Mouse (Mus musculus) CH12.LX (cell line): ENCODE measurements at regions not wholly inside any gene's neighbourhood (a gene's known extent, or its start where the extent isn't known, plus 50 kb on each side); places are given as distances from the start of the nearest gene placed in this dataset.

ENCODE experiments used
- CHD2 ChIP-seq: IDR thresholded peaks from 2 replicates; pipeline ENCODE4 v1.6.1; 2011; ENCODE audit warnings: low read length, improper control_type of control experiment
- CTCF ChIP-seq, 2 experiments: IDR thresholded peaks in 1 of 2; conservative IDR thresholded peaks in 1 of 2; 2 replicates each; pipeline ENCODE4 v1.5.1; 2011 to 2012; ENCODE audit warnings: low read depth in 2 of 2, low read length in 2 of 2, improper control_type of control experiment in 1 of 2, inconsistent platforms in 1 of 2, mild to moderate bottlenecking in 1 of 2, moderate library complexity in 1 of 2
- E2F4 ChIP-seq: IDR thresholded peaks from 2 replicates; pipeline ENCODE4 v1.6.1; 2011; ENCODE audit warnings: low read depth, low read length, improper control_type of control experiment; ENCODE audit not compliant: insufficient replicate concordance
- EP300 ChIP-seq: IDR thresholded peaks from 2 replicates; pipeline ENCODE4 v1.6.1; 2011; ENCODE audit warnings: low read length, improper control_type of control experiment
- MEF2A ChIP-seq: IDR thresholded peaks from 2 replicates; pipeline ENCODE4 v1.6.1; 2014; ENCODE audit warnings: low read depth, mild to moderate bottlenecking, inconsistent platforms, low read length, improper control_type of control experiment, borderline replicate concordance
- POLR2A ChIP-seq: IDR thresholded peaks from 2 replicates; pipeline ENCODE4 v1.6.1; 2011; ENCODE audit warnings: low read depth, mild to moderate bottlenecking, improper control_type of control experiment, low read length
- RCOR1 ChIP-seq: conservative IDR thresholded peaks from 2 replicates; pipeline ENCODE4 v1.6.1; 2012; ENCODE audit warnings: low read depth, mild to moderate bottlenecking, inconsistent platforms, low read length, improper control_type of control experiment
- UBTF ChIP-seq: IDR thresholded peaks from 2 replicates; pipeline ENCODE4 v1.6.1; 2012; ENCODE audit warnings: low read depth, mild to moderate bottlenecking, inconsistent platforms, low read length, improper control_type of control experiment, moderate library complexity
- USF2 ChIP-seq: conservative IDR thresholded peaks from 2 replicates; pipeline ENCODE4 v1.6.1; 2011; ENCODE audit warnings: low read depth, low read length, improper control_type of control experiment
- ZNF384 ChIP-seq: IDR thresholded peaks from 2 replicates; pipeline ENCODE4 v1.6.1; 2012; ENCODE audit warnings: low read depth, low read length, improper control_type of control experiment, inconsistent platforms

DNA sequence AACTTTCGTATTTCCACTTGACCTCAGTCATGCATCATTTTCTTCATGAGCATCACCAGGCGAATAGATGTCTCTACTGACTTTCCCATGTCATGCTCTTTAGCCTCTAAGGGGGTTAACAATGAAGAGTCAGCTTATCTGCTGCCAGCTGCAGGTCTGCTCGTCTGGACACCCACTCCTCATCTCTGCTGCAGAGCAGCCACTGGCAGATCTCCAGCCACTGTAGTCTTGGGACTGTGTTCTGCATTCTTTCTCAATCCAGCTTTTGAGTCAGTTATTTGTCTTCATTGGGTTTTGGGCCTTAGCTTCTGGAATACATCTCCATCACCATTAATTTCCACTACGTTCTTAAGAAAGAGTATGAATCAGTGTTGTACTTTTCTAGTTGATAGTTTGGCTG, 280.0 kb downstream of the Gm5447 start:
- TF ChIP-seq USF2 (no peak), CTCF (conservative IDR thresholded peaks at IDR 0.05 in 1 of 2, IDR thresholded peaks at IDR 0.05 in 1 of 2; ENCODE audit: low read depth in 2 of 2, low read length in 2 of 2) (no peak), CHD2 (no peak), MEF2A (no peak), UBTF (no peak), POLR2A (no peak), EP300 (no peak), E2F4 (no peak), ZNF384 (no peak), RCOR1 (no peak)
